Mouse (Mus musculus) neural tube, embryonic 10.5 days (tissue): ENCODE data around the gene Ppp1r12a.
A peak's percentile ranks its signal among the peaks of the same experiment; 100 is the strongest.
"Not testable (repeated sequence)": the region's sequence is repeated elsewhere in the genome, so short reads cannot be mapped to it uniquely, and the experiment has no call there.

Experiments
- DNase-seq: peaks from one replicate; pipeline ENCODE4 v3.0.0-alpha.2; 2017; ENCODE audit warnings: low spot score; ENCODE audit errors: extremely low spot score

The Ppp1r12a gene

GRCm38 (mm10) chr10:108198945-108199344 is 37.0 kb downstream of the Ppp1r12a start:
- DNase-seq: no peak

- DNase-seq: no peak
These were observed 40.1 kb downstream of the Ppp1r12a start for GRCm38 (mm10) chr10:108202126-108202525.

- no peak for DNase-seq
These were observed 41.4 kb downstream of the Ppp1r12a start for GRCm38 (mm10) chr10:108203440-108203839.

- no peak for DNase-seq
These were observed 47.4 kb downstream of the Ppp1r12a start for GRCm38 (mm10) chr10:108209396-108209795.

GRCm38 (mm10) chr10:108224413-108224812 is 62.4 kb downstream of the Ppp1r12a start:
- no peak for DNase-seq

GRCm38 (mm10) chr10:108237049-108237448 is 75.1 kb downstream of the Ppp1r12a start:
- no peak for DNase-seq

GRCm38 (mm10) chr10:108239061-108239460 is 77.1 kb downstream of the Ppp1r12a start:
- no peak for DNase-seq

- no peak for DNase-seq
These were observed 88.7 kb downstream of the Ppp1r12a start for GRCm38 (mm10) chr10:108250710-108251109.

GRCm38 (mm10) chr10:108251181-108251580 is 89.2 kb downstream of the Ppp1r12a start:
- DNase-seq: no peak

- DNase-seq: no peak
These were observed 93.9 kb downstream of the Ppp1r12a start for GRCm38 (mm10) chr10:108255812-108256376.

- no peak for DNase-seq
These were observed 98.9 kb downstream of the Ppp1r12a start for GRCm38 (mm10) chr10:108260931-108261330.

- DNase-seq: no peak
These were observed 102.6 kb downstream of the Ppp1r12a start for GRCm38 (mm10) chr10:108264641-108265040.

- DNase-seq: no peak
These were observed 109.2 kb downstream of the Ppp1r12a start for GRCm38 (mm10) chr10:108271201-108271600.

- DNase-seq: no peak
These were observed 114.7 kb downstream of the Ppp1r12a start for GRCm38 (mm10) chr10:108276678-108277077.

GRCm38 (mm10) chr10:108277198-108277597 is 115.2 kb downstream of the Ppp1r12a start:
- no peak for DNase-seq

- not testable (repeated sequence) for DNase-seq
These were observed 119.1 kb downstream of the Ppp1r12a start for GRCm38 (mm10) chr10:108281099-108281498.

- no peak for DNase-seq
These were observed 120.4 kb downstream of the Ppp1r12a start for GRCm38 (mm10) chr10:108282351-108282750.

- DNase-seq: peak; percentile 8
These were observed 121.4 kb downstream of the Ppp1r12a start for GRCm38 (mm10) chr10:108283418-108283817.

- DNase-seq: no peak
These were observed 121.8 kb downstream of the Ppp1r12a start for GRCm38 (mm10) chr10:108283837-108284236.

GRCm38 (mm10) chr10:108284445-108284844 is 122.5 kb downstream of the Ppp1r12a start:
- DNase-seq: no peak

GRCm38 (mm10) chr10:108284977-108285376 is 123.0 kb downstream of the Ppp1r12a start:
- DNase-seq: no peak

GRCm38 (mm10) chr10:108286658-108287437 is 124.9 kb downstream of the Ppp1r12a start:
- DNase-seq: no peak

- DNase-seq: no peak
These were observed 125.4 kb downstream of the Ppp1r12a start for GRCm38 (mm10) chr10:108287438-108287801.
